Mouse (Mus musculus) CD4-positive, CD25-positive, alpha-beta regulatory T cell (primary cell): Measurements from ENCODE around the gene Zfp729b. TPM values are rescaled to one million over a fixed set of nuclear protein-coding genes. Genes with fewer than 3 reads are reported as not detected.

Source experiments
- polyA plus RNA-seq: library from polyadenylated mRNA; unstranded; fragments of 100-300 nt; shearing (Covaris generic); gene quantifications from one replicate; pipeline ENCODE4 v1.2.1, GENCODE M21; 2017

Zfp729b gene
- polyA plus RNA-seq, result 7.9 TPM

DNA sequence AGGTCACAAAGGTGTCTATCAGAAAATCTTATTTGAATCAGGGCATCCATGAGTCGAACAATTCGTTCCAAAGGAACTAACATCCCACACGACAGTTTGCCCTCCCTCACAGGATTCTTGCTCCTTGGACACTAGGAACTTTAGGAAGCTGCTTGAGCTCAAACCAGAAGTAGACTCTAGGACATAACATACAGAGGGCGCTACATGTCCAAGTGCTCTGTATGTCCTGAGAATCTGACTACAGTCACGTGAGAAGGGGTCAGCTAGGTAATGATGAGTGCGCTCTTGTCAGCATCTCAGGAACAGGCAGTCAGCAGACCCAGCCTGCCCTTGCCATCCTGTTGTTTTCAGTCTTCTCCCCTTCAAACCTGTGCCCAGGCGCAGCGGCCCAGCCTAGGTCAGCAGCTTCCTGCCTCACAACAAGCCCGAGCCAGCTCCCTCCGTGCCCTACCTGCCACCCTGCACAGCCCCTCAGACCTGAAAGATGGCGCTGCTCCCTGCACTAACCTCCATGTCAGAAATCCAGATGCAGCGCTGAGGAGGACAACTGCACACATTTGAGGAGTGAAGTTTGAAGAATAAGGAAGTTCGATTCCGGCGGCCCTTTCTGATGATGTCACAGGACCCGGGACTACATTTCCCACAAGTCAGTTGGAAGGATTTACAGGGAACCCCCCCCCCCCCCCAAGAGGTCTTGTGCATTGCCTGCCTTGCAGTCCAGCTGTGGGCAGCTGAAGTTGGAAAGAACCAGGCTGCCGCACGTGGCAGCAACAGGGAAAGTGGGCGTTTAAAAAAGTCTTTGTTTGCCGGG, at the start of gene Zfp729b:
Gene Zfp729b (minus strand): TSS at position 642 of the 811 bp plus-strand sequence.

DNA sequence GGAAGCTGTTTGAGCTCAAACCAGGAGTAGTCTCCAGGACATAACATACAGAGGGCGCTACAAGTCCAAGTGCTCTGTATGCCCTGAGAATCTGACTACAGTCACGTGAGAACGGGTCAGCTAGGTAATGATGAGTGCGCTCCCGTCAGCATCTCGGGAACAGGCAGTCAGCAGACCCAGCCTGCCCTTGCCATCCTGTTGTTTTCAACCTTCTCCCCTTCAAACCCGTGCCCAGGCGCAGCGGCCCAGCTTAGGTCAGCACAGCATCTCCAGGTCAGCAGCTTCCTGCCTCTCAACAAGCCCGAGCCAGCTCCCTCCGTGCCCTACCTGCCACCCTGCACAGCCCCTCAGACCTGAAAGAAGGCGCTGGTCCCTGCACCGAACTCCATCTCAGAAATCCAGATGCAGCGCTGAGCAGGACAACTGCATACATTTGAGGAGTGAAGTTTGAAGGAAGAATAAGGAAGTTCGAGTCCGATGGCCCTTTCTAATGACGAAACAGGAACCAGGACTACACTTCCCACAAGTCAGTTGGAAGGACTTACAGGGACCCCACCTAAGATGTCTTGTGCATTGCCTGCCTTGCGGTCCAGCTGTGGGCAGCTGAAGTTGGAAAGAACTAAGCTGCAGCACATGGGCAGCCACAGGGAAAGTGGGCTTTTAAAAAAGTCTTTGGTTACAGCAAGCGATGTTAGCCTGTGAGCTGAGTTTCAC, 27.9 kb upstream of the Zfp729b start, which contains the start of the genes Gm49345 and Zfp729a:
Gene Gm49345 (minus strand): TSS at position 476 of the 714 bp plus-strand sequence.
Gene Zfp729a (minus strand): TSS at position 498 of the 714 bp plus-strand sequence.

GRCm38 (mm10) chr13:67553730-67554129, 55.8 kb downstream of the Zfp729b start, which contains the start of gene Zfp748:
TSS of gene Zfp748 (minus strand) at chr13:67553830.

Other genes starting within 250 kb of the Zfp729b start
- 0.78 TPM for gene Gm28044, start 249.2 kb downstream of the Zfp729b start, polyA plus RNA-seq
- gene Zfp953, start 249.1 kb downstream of the Zfp729b start, polyA plus RNA-seq, result 3.3 TPM
- 1.2 TPM for gene Gm28041, start 234.0 kb downstream of the Zfp729b start, polyA plus RNA-seq
- 6.9 TPM for gene Zfp456, start 233.9 kb downstream of the Zfp729b start, polyA plus RNA-seq
- gene Zfp429, start 209.9 kb downstream of the Zfp729b start, polyA plus RNA-seq, result 21.4 TPM
- gene Zfp459, start 188.3 kb downstream of the Zfp729b start, polyA plus RNA-seq, result 4.0 TPM
- 15.4 TPM for gene Zfp874a, start 158.1 kb downstream of the Zfp729b start, polyA plus RNA-seq
- gene Zfp874b, start 125.4 kb downstream of the Zfp729b start, polyA plus RNA-seq, result 11.5 TPM
- gene Zfp58, start 109.2 kb downstream of the Zfp729b start, polyA plus RNA-seq, result 15.2 TPM
- gene Gm26965, start 83.6 kb downstream of the Zfp729b start, polyA plus RNA-seq, result not detected
- gene Zfp87, start 83.5 kb downstream of the Zfp729b start, polyA plus RNA-seq, result 41.3 TPM
- 18.8 TPM for gene Zfp748, start 55.9 kb downstream of the Zfp729b start, polyA plus RNA-seq
- 3.7 TPM for gene Gm49345, start 28.1 kb upstream of the Zfp729b start, polyA plus RNA-seq
- gene Zfp729a, start 28.1 kb upstream of the Zfp729b start, polyA plus RNA-seq, result 9.0 TPM
- 20.4 TPM for gene Zfp738, start 77.4 kb upstream of the Zfp729b start, polyA plus RNA-seq
- gene Zfp65, start 119.5 kb upstream of the Zfp729b start, polyA plus RNA-seq, result 9.5 TPM
- gene Zfp85, start 145.5 kb upstream of the Zfp729b start, polyA plus RNA-seq, result 8.9 TPM
- gene Zfp493, start 170.0 kb upstream of the Zfp729b start, polyA plus RNA-seq, result 1.8 TPM
- 5.3 TPM for gene Zfp273, start 204.0 kb upstream of the Zfp729b start, polyA plus RNA-seq
- not detected for gene Gm10037, start 221.4 kb upstream of the Zfp729b start, polyA plus RNA-seq